Mouse (Mus musculus) limb, embryonic 10.5 days (tissue): ENCODE measurements at regions not wholly inside any gene's neighbourhood (a gene's known extent, or its start where the extent isn't known, plus 50 kb on each side); places are given as distances from the start of the nearest gene placed in this dataset.

ENCODE experiments used
- DNase-seq: peaks from one replicate; pipeline ENCODE4 v3.0.0-alpha.2; 2017; ENCODE audit warnings: low spot score
- H3K27ac ChIP-seq: fragments of 300-500 bp; sonication (generic); 2 replicates; pipeline ENCODE4 v1.5.1; 2016; ENCODE audit warnings: mild to moderate bottlenecking
- H3K27me3 ChIP-seq: fragments of 300-500 bp; sonication (generic); 2 replicates; pipeline ENCODE4 v1.6.1; 2016; ENCODE audit warnings: low read depth, mild to moderate bottlenecking; ENCODE audit not compliant: poor library complexity, severe bottlenecking
- H3K36me3 ChIP-seq: fragments of 300-500 bp; sonication (generic); 2 replicates; pipeline ENCODE4 v1.6.1; 2016; ENCODE audit warnings: mild to moderate bottlenecking, moderate library complexity
- H3K4me1 ChIP-seq: fragments of 300-500 bp; sonication (generic); 2 replicates; pipeline ENCODE4 v1.6.1; 2016
- H3K4me3 ChIP-seq: fragments of 300-500 bp; sonication (generic); 2 replicates; pipeline ENCODE4 v1.5.1; 2016; ENCODE audit warnings: mild to moderate bottlenecking, moderate library complexity
- H3K9me3 ChIP-seq: fragments of 300-500 bp; sonication (generic); replicated peaks from 2 replicates; pipeline ENCODE4 v1.6.1; 2016; ENCODE audit warnings: mild to moderate bottlenecking
- WGBS: fragments of 180-500 bp; shearing (Covaris S2); methylation state at CpG from one replicate; pipeline ENCODE4 v1.1.7; 2016; 5-methylcytosine and 5-hydroxymethylcytosine counted together

- no peak for DNase-seq
- H3K27ac ChIP-seq: no peak overlapping the region
- H3K4me1 ChIP-seq: no peaks in the 10 kb centered on the region
- no peaks in the 10 kb centered on the region for H3K36me3 ChIP-seq
- no peaks in the 10 kb centered on the region for H3K27me3 ChIP-seq
- no peaks in the 10 kb centered on the region for H3K9me3 ChIP-seq
- 85% methylated on average over 5 of the region's 5 CpGs for WGBS
- no peak overlapping the region for H3K4me3 ChIP-seq
Measured at GRCm38 (mm10) chr13:84437586-84438443, 215.7 kb downstream of the Tmem161b start.

DNA sequence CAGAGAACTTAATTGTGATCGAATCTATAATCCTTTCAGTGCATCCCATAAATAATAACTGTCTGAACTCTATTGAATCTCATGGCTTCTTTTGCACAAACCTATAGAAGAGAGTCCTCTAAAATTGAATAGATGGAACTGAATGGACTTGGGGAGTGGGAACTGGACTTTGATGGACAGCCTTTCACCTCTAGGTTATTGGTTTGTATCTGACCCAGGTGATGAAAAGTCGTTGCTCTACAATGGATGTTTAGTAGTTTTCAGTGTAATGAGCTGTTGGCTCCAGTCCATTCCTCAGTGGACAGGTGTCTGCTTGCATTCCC, 216.3 kb downstream of the Tmem161b start:
- H3K4me3 ChIP-seq: no peak overlapping the region
- H3K36me3 ChIP-seq: no peaks in the 10 kb centered on the region
- H3K27me3 ChIP-seq: no peaks in the 10 kb centered on the region
- no peak for DNase-seq
- no peak overlapping the region for H3K27ac ChIP-seq
- no peaks in the 10 kb centered on the region for H3K4me1 ChIP-seq
- H3K9me3 ChIP-seq: no peaks in the 10 kb centered on the region
- 80% methylated on average over 2 of the region's 2 CpGs for WGBS

DNA sequence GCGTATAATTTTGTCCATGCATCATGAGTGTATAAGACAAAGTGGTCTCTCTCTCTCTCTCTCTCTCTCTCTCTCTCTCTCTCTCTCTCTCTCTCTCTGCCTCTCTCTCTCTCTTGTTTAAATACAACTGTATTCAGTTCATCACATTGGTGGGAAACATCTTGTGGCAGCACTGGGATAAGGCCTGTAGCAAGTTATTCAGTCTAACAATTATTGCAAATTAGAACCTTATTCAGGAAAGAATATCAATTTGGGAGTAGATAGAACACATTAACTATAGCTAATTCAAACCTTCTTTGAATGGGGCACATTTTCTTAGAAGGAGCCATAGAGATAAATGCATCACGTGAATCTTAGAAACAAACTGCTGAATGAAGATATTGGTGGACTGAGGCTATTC, 226.4 kb downstream of the Tmem161b start:
- no peaks in the 10 kb centered on the region for H3K9me3 ChIP-seq
- DNase-seq: no peak
- no peaks in the 10 kb centered on the region for H3K27me3 ChIP-seq
- H3K27ac ChIP-seq: no peak overlapping the region
- 94% methylated on average over 2 of the region's 2 CpGs for WGBS
- no peak overlapping the region for H3K4me3 ChIP-seq
- H3K4me1 ChIP-seq: no peaks in the 10 kb centered on the region
- no peaks in the 10 kb centered on the region for H3K36me3 ChIP-seq

DNA sequence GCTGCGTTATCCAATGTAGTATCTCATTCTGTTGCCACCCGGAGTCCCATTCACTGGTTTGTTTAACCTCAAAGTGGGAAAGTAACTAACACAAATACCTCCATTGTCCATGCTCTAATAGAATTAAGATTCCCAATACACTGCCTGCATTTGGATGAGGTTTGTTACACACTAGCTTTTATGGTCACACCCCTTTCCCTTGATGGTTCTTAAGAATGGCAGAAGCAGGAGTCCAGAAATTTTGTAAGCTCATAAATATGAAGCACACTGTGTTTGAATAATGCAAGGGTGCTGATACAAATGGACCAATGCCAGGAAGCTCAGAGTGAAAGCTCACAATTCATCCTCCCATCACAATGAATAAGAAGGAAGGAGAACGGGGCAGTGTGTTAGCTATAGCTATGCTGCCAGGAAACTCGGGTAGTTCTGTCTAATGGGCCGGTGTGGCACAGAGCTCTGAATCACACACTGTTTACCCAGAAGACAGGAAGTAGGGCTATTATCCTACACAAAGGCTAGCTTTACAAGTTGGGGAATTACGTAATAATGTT, 227.0 kb downstream of the Tmem161b start:
- H3K4me3 ChIP-seq: no peak overlapping the region
- H3K9me3 ChIP-seq: no peaks in the 10 kb centered on the region
- 79% methylated on average over 6 of the region's 6 CpGs for WGBS
- no peak for DNase-seq
- no peak overlapping the region for H3K27ac ChIP-seq
- H3K36me3 ChIP-seq: no peaks in the 10 kb centered on the region
- H3K4me1 ChIP-seq: no peaks in the 10 kb centered on the region
- no peaks in the 10 kb centered on the region for H3K27me3 ChIP-seq
